Mouse (Mus musculus): ENCODE results near the gene Adam12.
"Not testable (repeated sequence)": the region's sequence is repeated elsewhere in the genome, so short reads cannot be mapped to it uniquely, and the experiment has no call there.

The Adam12 gene

GRCm38 (mm10) chr7:133923994-133924393 lies 308.0 kb downstream of the Adam12 start:
- no peak for DNase-seq

GRCm38 (mm10) chr7:133921291-133921690 lies 310.7 kb downstream of the Adam12 start:
- no peak for DNase-seq

- DNase-seq, result no peak
Observed at GRCm38 (mm10) chr7:133920724-133921123, 311.2 kb downstream of the Adam12 start.

- peak; percentile 5 for DNase-seq
Observed at GRCm38 (mm10) chr7:133919918-133920317, 312.0 kb downstream of the Adam12 start.

- no peak for DNase-seq
Observed at GRCm38 (mm10) chr7:133919306-133919705, 312.6 kb downstream of the Adam12 start.

GRCm38 (mm10) chr7:133916230-133916629 lies 315.7 kb downstream of the Adam12 start:
- DNase-seq, result no peak

GRCm38 (mm10) chr7:133911881-133912280 lies 320.1 kb downstream of the Adam12 start:
- no peak for DNase-seq

GRCm38 (mm10) chr7:133909833-133910375 lies 322.0 kb downstream of the Adam12 start:
- DNase-seq, result no peak

GRCm38 (mm10) chr7:133908966-133909365 lies 323.0 kb downstream of the Adam12 start:
- DNase-seq, result no peak

- no peak for DNase-seq
Observed at GRCm38 (mm10) chr7:133899391-133899790, 332.6 kb downstream of the Adam12 start.

- DNase-seq, result no peak
Observed at GRCm38 (mm10) chr7:133891796-133892195, 340.1 kb downstream of the Adam12 start.

- no peak for DNase-seq
Observed at GRCm38 (mm10) chr7:133891298-133891697, 340.6 kb downstream of the Adam12 start.

- DNase-seq, result no peak
Observed at GRCm38 (mm10) chr7:133889986-133890385, 342.0 kb downstream of the Adam12 start.

- DNase-seq, result peak; percentile 13
Observed at GRCm38 (mm10) chr7:133888926-133889920, 342.7 kb downstream of the Adam12 start.

- not testable (repeated sequence) for DNase-seq
Observed at GRCm38 (mm10) chr7:133884759-133885431, 347.1 kb downstream of the Adam12 start.

- no peak for DNase-seq
Observed at GRCm38 (mm10) chr7:133879761-133880160, 352.2 kb downstream of the Adam12 start.

GRCm38 (mm10) chr7:133876646-133877342 lies 355.2 kb downstream of the Adam12 start:
- no peak for DNase-seq

GRCm38 (mm10) chr7:133876139-133876538 lies 355.8 kb downstream of the Adam12 start:
- no peak for DNase-seq

GRCm38 (mm10) chr7:133872701-133873100 lies 359.2 kb downstream of the Adam12 start:
- no peak for DNase-seq

- no peak for DNase-seq
Observed at GRCm38 (mm10) chr7:133870265-133870664, 361.7 kb downstream of the Adam12 start.

GRCm38 (mm10) chr7:133863684-133864083 lies 368.3 kb downstream of the Adam12 start:
- no peak for DNase-seq

- no peak for DNase-seq
Observed at GRCm38 (mm10) chr7:133863151-133863550, 368.8 kb downstream of the Adam12 start.

GRCm38 (mm10) chr7:133862723-133863122 lies 369.2 kb downstream of the Adam12 start:
- no peak for DNase-seq

Measured in kidney, adult 9 months (tissue).